Mouse (Mus musculus) cerebellum, postnatal 4 days (tissue): ENCODE measurements around the gene Cd248.
A peak's percentile ranks its signal among the peaks of the same experiment; 100 is the strongest.

ENCODE experiments used
- DNase-seq, 2 experiments: peaks; one replicate each; pipeline ENCODE4 v3.0.0; 2022; ENCODE audit warnings: low spot score in 2 of 2, mixed read lengths in 1 of 2

The Cd248 gene

DNA sequence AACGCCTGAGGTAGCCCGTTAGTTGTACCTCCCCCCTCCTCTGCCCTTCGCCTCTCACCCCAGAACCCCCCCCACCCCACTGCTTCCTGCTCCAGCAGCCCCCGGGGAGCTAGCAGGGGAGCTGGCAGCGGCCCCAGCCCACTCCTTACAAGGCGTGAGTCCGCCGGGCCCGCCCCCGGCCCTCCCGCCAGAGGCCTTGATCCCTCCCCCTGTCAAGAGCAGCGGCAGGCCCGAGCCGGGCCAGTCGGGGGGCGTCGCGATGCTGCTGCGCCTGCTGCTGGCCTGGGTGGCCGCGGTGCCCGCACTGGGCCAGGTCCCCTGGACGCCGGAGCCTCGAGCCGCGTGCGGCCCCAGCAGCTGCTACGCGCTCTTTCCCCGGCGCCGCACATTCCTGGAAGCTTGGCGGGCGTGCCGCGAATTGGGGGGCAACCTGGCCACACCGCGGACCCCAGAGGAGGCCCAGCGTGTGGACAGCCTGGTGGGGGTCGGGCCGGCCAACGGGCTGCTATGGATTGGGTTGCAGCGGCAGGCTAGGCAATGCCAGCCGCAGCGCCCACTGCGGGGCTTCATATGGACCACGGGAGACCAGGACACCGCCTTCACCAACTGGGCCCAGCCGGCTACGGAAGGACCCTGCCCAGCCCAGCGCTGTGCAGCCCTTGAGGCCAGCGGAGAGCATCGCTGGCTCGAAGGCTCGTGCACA, at the start of gene Cd248:
Gene Cd248 (plus strand): TSS at position 212 of the 703 bp plus-strand sequence.
- DNase-seq: peak in 1 of 2 experiments; percentile 51

DNA sequence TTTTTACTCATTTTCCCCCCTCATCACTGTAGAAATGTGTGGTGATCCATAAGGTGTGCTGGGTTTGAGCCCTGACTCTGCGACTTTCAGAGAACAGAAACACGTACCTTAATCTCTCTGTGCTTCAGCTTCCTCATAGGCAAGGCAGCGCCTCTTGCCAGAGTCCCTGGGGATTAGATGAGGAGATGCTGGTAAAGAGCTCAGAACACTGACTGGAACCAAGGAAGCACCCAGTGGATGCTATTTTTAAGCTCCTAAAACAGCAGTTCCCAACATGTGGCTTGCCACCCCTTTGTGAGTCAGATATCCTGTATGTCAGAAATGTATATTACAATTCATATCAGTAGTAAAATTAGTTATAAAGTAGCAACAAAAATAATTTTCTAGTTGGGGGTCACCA, 49.7 kb upstream of the Cd248 start:
- no peak for DNase-seq

DNA sequence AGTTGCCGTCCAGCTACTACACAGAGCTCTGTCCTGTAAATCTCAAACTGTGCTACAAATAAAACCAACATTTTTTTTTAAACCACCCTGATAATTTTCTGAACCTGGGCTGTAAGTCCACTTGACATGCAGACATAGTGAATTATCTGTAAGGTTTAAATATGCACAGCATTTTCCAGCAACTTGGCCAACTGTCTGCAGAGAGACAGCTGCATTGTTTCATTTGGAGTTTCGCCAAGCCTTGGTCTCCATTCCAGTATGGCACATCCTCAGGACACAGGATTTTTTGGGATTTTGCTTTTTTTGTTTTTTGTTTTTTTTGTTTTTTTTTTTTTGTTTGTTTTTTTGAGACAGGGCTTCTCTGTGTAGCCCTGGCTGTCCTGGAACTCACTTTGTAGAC, 46.5 kb upstream of the Cd248 start:
- no peak for DNase-seq

DNA sequence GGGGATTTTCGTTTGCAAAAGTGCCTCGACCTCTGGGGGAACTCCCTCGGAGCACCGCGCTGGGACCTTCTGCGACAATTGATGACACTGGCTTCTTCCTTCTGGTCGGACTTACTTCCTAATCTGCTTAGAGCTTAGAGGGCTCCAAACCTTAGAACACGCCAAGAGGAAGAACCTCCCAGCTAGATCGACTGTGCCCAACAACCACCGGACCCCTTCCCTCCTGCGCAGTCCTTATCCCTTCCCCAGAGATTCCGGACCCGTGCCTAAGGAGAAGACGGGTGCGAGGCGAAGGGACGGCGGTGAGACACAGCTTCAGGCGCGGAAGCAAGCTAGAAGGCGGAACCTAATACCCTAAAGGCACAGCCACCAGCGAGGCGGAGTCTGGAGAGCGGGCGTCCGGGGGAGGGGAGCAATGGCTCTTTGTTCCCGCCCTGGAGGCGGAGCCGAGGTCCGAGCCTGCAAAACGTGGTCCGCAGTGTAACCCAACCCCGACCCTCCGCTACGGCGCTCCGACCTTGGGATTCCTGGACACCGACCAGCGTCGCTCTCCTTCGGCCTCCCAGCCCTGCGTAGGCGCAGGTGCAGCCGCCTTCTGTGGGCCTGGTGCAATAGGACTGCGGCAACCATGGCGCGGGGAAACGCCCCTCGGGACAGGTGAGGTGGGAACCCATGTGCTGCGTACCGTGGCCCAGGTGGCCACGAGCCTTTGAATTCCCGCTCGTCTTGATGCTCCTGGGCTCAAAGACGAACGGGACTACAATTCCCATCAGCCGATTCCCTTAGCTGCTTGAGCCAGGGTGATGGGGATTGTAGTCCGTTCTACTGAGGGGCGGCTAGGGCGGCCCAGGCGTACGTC, 44.0 kb upstream of the Cd248 start, which contains the start of gene Slc29a2:
Gene Slc29a2 (plus strand): TSS at position 240 of the 859 bp plus-strand sequence.
- DNase-seq: peak; percentile 82 to 87

DNA sequence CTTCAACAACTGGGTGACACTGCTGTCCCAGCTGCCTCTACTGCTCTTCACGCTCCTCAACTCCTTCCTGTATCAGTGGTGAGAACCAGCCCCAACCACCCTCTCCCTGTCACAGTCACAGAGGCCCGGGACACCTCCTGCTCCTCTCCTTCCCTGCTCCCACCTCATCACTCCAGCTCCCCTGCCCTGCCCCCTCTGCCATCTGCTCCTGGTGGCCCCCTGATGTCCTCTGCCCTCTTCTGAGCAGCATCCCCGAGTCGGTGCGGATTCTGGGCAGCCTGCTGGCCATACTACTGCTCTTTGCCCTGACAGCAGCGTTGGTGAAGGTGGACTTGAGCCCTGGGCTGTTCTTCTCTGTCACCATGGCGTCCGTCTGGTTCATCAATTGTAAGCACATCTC, 41.8 kb upstream of the Cd248 start:
- DNase-seq: no peak

DNA sequence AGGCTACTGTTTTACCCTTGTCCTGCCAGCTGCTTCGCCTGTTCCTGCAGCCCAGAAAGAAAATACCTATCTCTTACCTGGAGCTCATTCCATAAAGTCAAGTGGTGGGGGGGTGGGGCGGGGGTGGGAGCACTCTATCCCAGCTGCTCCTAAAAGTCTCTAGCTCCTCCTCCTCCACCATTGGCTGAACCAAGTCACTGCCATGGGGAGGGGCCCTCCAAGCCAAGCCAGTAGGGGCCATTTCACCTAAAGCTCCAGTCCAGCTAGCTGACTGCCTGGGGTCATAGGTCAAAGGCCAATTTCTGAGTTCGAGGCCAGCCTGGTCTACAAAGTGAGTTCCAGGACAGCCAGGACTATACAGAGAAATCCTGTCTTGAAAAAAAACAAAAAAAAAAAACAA, 35.2 kb upstream of the Cd248 start:
- DNase-seq: no peak

DNA sequence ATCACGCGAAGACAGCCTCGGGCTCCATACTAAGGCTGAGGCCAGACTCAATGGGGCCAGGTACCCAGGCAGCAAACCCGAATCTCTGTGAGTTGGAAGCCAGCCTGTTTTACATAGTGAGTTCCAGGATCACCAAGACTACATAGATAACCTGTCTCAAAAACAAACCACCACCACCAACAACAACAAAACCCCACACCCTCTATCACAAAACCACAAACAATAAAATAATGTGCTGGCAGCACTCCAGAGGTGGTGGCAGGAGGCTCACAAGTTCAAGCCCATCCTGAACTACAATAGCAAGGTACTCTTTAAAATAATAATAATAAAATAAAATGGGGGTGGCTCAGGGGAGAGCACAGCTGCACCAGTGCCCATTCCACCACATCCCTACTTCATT, 31.3 kb upstream of the Cd248 start:
- DNase-seq: no peak

DNA sequence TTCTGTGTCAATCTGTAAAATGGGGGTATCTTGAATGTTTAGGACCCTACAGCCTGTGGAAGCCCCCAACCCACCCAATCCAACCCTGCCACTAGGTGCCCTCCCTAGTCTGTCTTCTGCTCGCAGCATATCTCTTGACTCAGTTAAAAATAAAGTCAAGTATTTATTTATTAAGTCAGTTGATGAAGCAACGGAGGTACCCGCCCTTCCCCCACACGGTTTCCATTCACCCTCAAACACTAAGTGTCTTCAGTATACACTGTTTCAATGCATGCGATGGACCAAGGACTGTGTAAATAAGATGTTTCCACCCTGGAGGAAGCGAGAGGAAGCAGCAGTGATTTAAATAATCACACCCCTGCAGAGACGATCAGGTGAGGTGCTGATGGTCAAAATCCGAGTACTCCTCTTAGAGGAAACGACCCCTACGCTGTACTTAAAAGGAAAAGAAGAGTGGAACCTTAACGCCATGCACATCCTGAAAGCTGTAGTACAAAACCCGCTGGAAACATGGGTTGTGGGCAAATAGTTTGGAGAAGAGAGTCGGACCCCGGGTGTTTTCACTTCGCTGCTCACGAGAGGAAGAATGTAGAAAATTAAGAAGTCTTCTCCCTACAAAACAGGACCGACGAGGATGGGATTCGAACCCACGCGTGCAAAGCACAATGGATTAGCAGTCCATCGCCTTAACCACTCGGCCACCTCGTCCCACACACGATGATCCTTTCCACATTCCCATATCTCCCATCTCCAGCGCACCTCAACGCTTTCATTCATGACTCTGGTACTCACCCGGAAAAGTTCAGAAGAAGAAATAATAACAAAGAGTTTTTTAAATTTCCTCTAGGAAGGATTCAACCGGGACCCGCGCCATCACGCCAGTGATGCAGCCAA, 30.0 kb upstream of the Cd248 start:
- peak; percentile 52 to 83 for DNase-seq

DNA sequence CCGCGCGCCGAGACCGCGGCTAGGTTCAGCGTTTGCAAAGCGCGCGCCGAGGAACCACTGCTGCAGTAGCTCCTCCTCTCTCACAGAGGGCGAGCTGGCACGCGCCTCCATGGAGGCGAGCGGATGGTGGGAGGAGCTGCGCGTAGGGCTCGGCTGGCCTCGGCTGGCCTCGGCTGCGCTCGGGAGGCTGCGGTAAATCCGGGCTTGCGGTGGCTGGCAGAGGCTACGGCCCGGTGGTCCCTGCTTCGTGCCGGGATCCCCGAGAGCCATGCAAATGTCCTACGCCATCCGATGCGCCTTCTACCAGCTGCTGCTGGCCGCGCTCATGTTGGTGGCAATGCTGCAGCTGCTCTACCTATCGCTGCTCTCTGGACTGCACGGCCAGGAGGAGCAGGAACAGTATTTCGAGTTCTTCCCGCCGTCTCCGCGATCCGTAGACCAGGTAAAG, 29.1 kb upstream of the Cd248 start, which contains the start of the genes B4gat1 and AC124502.3:
Gene B4gat1 (plus strand): TSS at position 118 of the 448 bp plus-strand sequence.
Gene AC124502.3 (plus strand): TSS at position 183 of the 448 bp plus-strand sequence.
- DNase-seq: peak; percentile 76 to 90

DNA sequence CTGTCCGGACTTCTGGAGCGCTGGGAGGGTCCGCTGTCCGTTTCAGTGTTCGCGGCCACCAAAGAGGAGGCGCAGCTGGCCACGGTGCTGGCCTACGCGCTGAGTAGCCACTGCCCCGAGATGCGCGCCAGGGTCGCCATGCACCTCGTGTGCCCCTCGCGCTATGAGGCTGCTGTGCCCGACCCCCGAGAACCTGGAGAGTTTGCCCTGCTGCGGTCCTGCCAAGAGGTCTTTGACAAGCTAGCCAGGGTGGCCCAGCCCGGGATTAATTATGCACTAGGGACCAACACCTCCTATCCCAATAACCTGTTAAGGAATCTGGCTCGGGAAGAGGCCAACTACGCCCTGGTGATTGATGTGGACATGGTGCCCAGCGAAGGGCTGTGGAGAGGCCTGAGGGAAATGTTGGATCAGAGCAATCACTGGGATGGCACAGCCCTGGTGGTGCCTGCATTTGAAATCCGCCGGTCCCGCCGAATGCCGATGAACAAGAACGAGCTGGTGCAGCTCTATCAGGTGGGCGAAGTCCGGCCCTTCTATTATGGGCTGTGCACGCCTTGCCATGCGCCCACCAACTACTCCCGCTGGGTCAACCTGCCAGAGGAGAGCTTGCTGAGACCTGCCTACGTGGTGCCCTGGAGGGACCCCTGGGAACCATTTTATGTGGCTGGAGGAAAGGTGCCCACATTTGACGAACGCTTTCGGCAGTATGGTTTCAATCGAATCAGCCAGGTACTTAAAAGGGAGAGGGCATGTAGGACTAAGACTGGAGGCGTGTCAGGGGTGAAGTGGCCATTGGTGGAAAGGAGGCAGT, 28.4 kb upstream of the Cd248 start:
- peak in 1 of 2 experiments; percentile 16 for DNase-seq

DNA sequence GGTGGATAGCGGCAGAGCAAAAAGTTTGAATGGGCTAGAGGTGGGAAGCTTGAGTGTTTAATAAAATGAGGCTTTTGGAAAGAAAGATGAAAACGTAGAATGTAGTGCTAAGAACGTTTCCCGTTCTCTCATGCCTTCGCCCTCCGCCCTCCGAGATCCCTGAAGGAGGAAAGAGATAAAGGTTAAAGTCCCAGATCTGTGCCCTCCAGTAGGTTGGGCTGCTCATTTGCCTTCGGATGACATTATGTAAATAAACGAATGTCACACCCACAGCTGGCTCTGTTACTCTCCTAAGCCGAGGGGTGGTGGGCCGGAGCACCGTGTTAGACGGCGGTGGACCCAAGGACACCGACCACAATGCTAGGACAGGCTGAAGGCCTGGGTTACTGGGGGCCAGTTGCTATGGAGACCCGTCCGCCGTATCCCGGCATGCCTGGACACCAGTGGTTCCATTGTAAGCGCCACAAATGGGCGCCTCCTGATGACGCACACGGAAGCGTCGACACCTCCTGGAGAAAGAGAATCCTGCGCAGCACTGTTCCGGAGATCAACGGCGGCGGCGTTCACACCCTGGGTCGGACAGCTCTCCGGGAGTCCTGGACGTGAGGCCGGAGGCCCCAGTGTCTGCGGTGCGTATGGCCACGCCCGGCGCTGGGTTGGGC, 26.9 kb upstream of the Cd248 start, which contains the start of gene Brms1:
Gene Brms1 (plus strand): TSS at position 493 of the 662 bp plus-strand sequence.
- DNase-seq: peak; percentile 78 to 88

DNA sequence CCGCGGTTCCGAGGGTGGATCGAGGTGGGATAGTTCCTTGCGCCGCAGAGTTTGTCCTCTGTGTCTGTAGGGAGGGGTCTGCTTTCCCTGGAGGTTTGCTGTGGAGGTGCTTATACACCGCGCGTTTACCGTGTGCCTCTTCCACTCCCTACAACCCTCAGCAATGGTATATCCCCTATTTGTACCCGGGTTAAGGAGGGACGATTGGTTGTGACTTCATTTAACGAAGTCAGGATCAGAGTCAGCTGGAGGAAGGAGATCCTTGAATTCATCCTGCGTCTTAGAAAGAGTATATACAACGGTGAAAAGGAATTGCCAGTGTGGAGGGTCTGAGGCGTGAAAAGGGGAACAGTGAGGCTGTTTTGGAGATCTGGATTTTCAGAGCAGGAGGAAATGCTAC, 26.3 kb upstream of the Cd248 start:
- no peak for DNase-seq

DNA sequence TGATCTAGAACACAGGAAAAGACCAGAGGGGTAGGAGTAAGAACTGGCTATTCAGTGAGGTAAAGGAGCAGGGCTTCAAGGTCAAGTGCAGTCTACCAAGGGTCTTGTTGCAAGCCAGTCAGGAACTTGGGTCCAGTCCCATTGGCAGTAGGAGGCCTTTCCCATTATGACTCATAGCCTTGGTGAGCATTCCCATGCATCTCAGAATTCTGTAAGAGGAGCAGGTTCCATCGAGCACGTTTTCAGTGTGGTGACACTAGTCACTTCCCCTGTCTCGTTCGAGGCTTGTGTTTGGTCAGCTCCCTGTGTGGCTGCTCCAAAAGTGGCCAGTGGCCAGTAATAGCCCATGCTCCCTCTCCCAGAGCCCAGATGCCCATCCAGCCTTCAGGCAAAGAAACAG, 22.3 kb upstream of the Cd248 start:
- DNase-seq: no peak

DNA sequence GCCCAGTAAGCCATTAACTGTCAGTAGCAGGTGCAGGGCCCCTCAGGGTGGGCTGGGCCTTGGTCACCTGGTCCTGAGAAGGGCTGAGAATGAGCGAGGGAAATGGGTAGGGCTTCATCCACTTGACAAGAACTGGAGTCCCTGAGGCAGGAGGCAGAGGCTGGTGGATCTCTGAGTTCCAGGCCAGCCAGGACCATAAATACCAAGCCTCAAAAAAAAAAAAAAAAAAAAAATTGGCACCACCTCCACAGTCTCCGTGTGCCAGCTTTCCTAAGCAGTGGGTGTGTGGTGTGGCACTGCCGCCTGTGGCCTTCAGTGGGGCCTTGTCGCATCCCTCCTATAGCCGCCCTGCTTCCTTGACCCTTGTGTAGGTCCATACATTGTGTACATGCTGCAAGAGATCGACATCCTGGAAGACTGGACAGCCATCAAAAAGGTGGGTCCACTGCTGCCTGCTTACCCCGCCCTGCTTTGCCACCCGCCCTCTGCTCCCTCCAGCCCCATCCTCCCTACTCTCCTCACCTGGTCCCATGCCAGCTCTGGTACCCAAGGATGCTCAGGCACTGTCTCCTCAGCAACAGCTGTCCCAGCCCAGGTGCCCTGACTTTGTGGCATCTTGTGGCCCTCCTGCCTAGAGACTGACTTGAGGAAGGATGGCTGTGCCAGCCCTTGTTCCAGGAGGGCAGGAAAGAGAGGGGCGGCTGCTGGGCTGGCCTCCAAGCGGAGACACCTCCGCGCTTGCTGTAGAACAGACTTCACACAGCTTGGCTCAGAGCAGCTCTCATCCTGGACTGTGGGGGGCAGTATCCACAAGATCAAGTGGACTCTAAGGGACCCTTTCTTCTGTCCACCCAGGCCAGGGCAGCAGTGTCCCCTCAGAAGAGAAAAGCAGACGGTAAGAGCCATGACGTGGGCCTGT, 19.5 kb upstream of the Cd248 start:
- DNase-seq: no peak

DNA sequence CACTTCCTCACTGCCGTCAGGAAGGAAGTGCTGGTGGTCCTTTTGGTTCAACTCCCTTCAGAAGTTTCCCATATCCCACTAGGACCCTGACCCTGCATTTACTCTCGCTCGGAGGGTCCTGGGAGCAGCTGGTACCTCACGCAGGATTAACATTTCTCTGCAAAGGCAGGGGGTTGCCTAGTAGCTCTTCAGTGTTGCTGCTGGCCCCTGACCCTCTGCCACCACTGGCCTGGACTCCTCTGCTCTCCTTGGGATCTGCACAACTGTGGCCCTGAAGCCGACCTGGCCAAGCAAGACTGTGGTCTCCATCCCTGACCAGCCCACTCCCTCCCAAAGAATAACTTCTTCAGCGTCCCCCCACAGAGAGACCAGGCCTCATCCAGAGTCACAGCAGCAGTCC, 18.6 kb upstream of the Cd248 start:
- no peak for DNase-seq

DNA sequence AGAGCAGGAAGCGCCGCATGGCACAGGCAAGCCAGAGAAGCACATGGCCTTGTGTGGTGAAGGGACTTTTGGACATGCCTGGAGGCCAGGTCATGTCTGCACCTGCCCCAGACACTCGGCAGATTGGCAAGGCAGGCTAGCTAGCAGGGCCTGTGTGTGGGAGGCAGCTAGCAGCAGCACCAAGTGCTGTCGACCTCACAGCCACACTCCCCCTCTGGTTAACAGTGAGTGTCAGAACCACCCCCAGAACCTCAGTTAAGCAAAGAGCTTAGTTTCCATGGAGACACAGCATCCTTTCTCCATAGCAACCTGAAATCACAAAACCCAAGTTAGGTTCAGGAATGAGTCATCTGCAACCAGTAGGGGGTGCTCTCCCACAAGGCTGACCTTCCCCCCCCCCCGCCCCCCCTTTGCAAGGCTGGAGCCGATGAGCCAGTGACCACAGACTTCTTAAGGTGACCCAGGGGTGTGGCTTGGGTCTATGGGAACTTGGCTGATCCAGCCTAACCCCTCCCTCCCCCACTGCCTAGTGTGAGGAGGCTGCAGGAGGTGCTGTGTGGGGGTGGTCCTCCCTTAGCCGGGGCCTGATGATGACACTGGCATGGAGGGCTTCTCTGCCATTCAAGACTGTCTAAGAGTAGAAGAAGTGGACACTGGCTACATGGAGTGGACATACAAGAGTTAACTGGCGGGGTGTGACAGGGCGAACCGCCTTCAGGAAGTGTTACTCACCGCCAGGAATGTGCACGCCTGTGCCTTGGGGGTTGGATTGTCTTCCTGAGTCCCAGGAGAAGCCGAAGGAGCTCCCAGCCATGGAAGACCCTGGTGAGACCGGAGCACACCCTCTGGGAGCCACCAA, 17.6 kb upstream of the Cd248 start, which contains the start of gene Rin1:
Gene Rin1 (plus strand): TSS at position 435 of the 859 bp plus-strand sequence.
- DNase-seq: peak in 1 of 2 experiments; percentile 15

DNA sequence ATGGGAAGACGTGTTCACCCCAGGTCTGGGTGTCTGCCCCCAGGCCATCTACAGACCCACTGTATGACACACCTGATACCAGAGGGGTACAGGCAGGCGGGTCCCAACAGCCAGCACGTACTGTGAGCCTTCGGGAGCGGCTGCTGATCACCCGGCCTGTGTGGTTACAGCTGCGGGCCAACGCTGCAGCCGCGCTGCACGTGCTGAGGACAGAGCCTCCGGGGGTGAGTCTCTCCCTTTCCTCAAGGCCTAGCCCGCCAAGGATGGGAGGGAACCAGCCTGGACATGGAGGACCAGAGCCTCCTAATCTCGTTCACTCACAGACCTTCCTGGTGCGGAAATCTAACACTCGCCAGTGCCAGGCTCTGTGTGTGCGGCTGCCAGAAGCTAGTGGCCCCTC, 16.8 kb upstream of the Cd248 start:
- DNase-seq: peak in 1 of 2 experiments; percentile 14

DNA sequence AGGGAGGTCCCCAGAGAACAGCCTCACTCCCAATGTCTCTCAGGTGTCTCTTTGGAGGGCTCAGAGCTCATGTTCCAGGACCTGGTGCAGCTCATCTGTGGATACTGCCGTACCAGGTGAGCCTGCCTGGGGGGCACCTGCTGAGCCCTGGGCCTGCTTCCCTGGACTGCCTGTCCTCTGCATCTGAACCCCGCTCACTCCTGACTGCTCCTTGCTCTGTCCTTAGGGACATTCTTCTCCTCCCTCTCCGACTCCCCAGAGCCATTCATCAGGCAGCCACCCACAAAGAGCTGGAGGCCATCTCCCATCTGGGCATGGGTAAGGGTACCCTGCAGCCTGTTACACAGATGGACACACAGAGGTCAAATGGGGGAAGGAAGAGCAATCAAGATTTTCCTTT, 16.4 kb upstream of the Cd248 start:
- no peak for DNase-seq
